Mouse (Mus musculus) liver, embryonic 16.5 days (tissue): ENCODE results near the gene Dlst. TPM values are rescaled to one million over a fixed set of nuclear protein-coding genes. Genes with fewer than 3 reads are reported as not detected.
A peak's percentile ranks its signal among the peaks of the same experiment; 100 is the strongest.

Experiments
- ATAC-seq: fragments of 200-750 bp; cut with Nextera tagmentation; 2 replicates; pipeline ENCODE4 v1.8.0; 2017; ENCODE audit warnings: low read depth, mild to moderate bottlenecking, moderate number of reproducible peaks, moderate library complexity
- H3K27ac ChIP-seq: fragments of 300-500 bp; sonication (generic); 2 replicates; pipeline ENCODE4 v1.5.1; 2014; ENCODE audit warnings: mild to moderate bottlenecking, low read length
- H3K27me3 ChIP-seq: fragments of 300-500 bp; sonication (generic); 2 replicates; pipeline ENCODE4 v1.6.1; 2014; ENCODE audit warnings: low read depth, low read length, mixed read lengths; ENCODE audit not compliant: control insufficient read depth, insufficient read depth
- H3K36me3 ChIP-seq: fragments of 300-500 bp; sonication (generic); 2 replicates; pipeline ENCODE4 v1.6.1; 2014; ENCODE audit warnings: mild to moderate bottlenecking; ENCODE audit not compliant: control insufficient read depth, insufficient read depth
- H3K4me1 ChIP-seq: fragments of 300-500 bp; sonication (generic); 2 replicates; pipeline ENCODE4 v1.6.1; 2014; ENCODE audit warnings: low read depth, low read length, mixed read lengths; ENCODE audit not compliant: control insufficient read depth
- H3K4me2 ChIP-seq: fragments of 300-500 bp; sonication (generic); 2 replicates; pipeline ENCODE4 v1.6.1; 2014; ENCODE audit warnings: low read depth, low read length, mixed read lengths
- H3K4me3 ChIP-seq: fragments of 300-500 bp; sonication (generic); 2 replicates; pipeline ENCODE4 v1.5.1; 2014; ENCODE audit warnings: low read depth, mild to moderate bottlenecking, low read length
- H3K9ac ChIP-seq: fragments of 300-500 bp; sonication (generic); 2 replicates; pipeline ENCODE4 v1.6.1; 2014; ENCODE audit warnings: low read depth, low read length
- H3K9me3 ChIP-seq: fragments of 300-500 bp; sonication (generic); replicated peaks from 2 replicates; pipeline ENCODE4 v1.6.1; 2016; ENCODE audit warnings: low read length; ENCODE audit not compliant: control insufficient read depth
- WGBS: fragments of 180-500 bp; shearing (Covaris S2); extraction: QIAGEN DNeasy Blood & Tissue Kit; methylation state at CpG from one replicate; pipeline ENCODE4 v1.1.7; 2014; ENCODE audit not compliant: insufficient replicate concordance; 5-methylcytosine and 5-hydroxymethylcytosine counted together
- polyA plus RNA-seq: library from polyadenylated mRNA; unstranded; fragments of >200 nt; fragmentation: Nextera tagmentation; extraction: Ambion mirVana; gene quantifications from 2 replicates; pipeline ENCODE4 v1.2.1, GENCODE M21; 2015

The Dlst gene
- polyA plus RNA-seq, 1 experiment from 2014 or later: 67.8 TPM

- H3K4me3 ChIP-seq: no peak overlapping the region
- peak; percentile 55; the same call in 1 of the 2 replicates for ATAC-seq
- H3K9me3 ChIP-seq: no peaks in the 10 kb centered on the region
- 17% methylated on average over 27 of the region's 27 CpGs for WGBS
- H3K36me3 ChIP-seq: no peaks in the 10 kb centered on the region
- no peaks in the 10 kb centered on the region for H3K4me1 ChIP-seq
- H3K27me3 ChIP-seq: no peaks in the 10 kb centered on the region
- H3K27ac ChIP-seq: no peak overlapping the region
- H3K4me2 ChIP-seq: peak overlapping the region; percentile 45
- H3K9ac ChIP-seq: no peak overlapping the region
Observed at GRCm38 (mm10) chr12:85169117-85169858, 58.7 kb downstream of the Dlst start.

GRCm38 (mm10) chr12:85169877-85170276 lies 59.2 kb downstream of the Dlst start:
- no peaks in the 10 kb centered on the region for H3K27me3 ChIP-seq
- H3K4me2 ChIP-seq: no peak overlapping the region
- WGBS: 61% methylated on average over 3 of the region's 3 CpGs
- H3K9ac ChIP-seq: no peak overlapping the region
- no peaks in the 10 kb centered on the region for H3K4me1 ChIP-seq
- H3K36me3 ChIP-seq: no peaks in the 10 kb centered on the region
- H3K27ac ChIP-seq: no peak overlapping the region
- no peak overlapping the region for H3K4me3 ChIP-seq
- ATAC-seq: no peak
- no peaks in the 10 kb centered on the region for H3K9me3 ChIP-seq

- H3K4me2 ChIP-seq: no peak overlapping the region
- no peak overlapping the region for H3K27ac ChIP-seq
- no peaks in the 10 kb centered on the region for H3K36me3 ChIP-seq
- no peak for ATAC-seq
- no peaks in the 10 kb centered on the region for H3K9me3 ChIP-seq
- WGBS: 66% methylated on average over 11 of the region's 11 CpGs
- no peaks in the 10 kb centered on the region for H3K27me3 ChIP-seq
- no peak overlapping the region for H3K9ac ChIP-seq
- H3K4me1 ChIP-seq: no peaks in the 10 kb centered on the region
- no peak overlapping the region for H3K4me3 ChIP-seq
Observed at GRCm38 (mm10) chr12:85170284-85170947, 59.8 kb downstream of the Dlst start.

- Histone ChIP-seq H3K27ac (no peak overlapping the region), H3K4me2 (no peak overlapping the region), H3K27me3 (no peaks in the 10 kb centered on the region), H3K4me3 (no peak overlapping the region), H3K9me3 (no peaks in the 10 kb centered on the region), H3K9ac (no peak overlapping the region), H3K36me3 (no peaks in the 10 kb centered on the region), H3K4me1 (no peaks in the 10 kb centered on the region)
- ATAC-seq: no peak
- WGBS: 62% methylated on average over 3 of the region's 3 CpGs
Observed at GRCm38 (mm10) chr12:85170948-85171307, 60.3 kb downstream of the Dlst start.

GRCm38 (mm10) chr12:85174016-85174415 lies 63.4 kb downstream of the Dlst start:
- H3K27ac ChIP-seq: no peak overlapping the region
- H3K9ac ChIP-seq: no peak overlapping the region
- H3K4me1 ChIP-seq: peaks cover 7% of the 10 kb centered on the region
- H3K27me3 ChIP-seq: peaks cover 6% of the 10 kb centered on the region
- 65% methylated on average over 7 of the region's 7 CpGs for whole genome bisulfite sequencing
- no peak overlapping the region for H3K4me2 ChIP-seq
- ATAC-seq: no peak
- H3K36me3 ChIP-seq: no peaks in the 10 kb centered on the region
- no peaks in the 10 kb centered on the region for H3K9me3 ChIP-seq
- no peak overlapping the region for H3K4me3 ChIP-seq

GRCm38 (mm10) chr12:85175087-85175675 lies 64.5 kb downstream of the Dlst start:
- ATAC-seq: no peak
- WGBS: 60% methylated on average over 16 of the region's 16 CpGs
- Histone ChIP-seq H3K9ac (no peak overlapping the region), H3K4me3 (no peak overlapping the region), H3K4me2 (no peak overlapping the region), H3K4me1 (peaks cover 7% of the 10 kb centered on the region), H3K9me3 (no peaks in the 10 kb centered on the region), H3K27ac (no peak overlapping the region), H3K27me3 (peaks cover 6% of the 10 kb centered on the region), H3K36me3 (no peaks in the 10 kb centered on the region)

GRCm38 (mm10) chr12:85175926-85176845 lies 65.6 kb downstream of the Dlst start:
- Histone ChIP-seq H3K36me3 (no peaks in the 10 kb centered on the region), H3K9ac (no peak overlapping the region), H3K9me3 (no peaks in the 10 kb centered on the region), H3K27ac (no peak overlapping the region), H3K4me2 (peak overlapping the region; percentile 63; the same call in 1 of the 2 replicates), H3K4me1 (peaks cover 7% of the 10 kb centered on the region), H3K27me3 (peaks cover 6% of the 10 kb centered on the region), H3K4me3 (no peak overlapping the region)
- 31% methylated on average over 11 of the region's 11 CpGs for WGBS
- no peak for ATAC-seq

- WGBS: 2% methylated on average over 32 of the region's 32 CpGs
Observed at GRCm38 (mm10) chr12:85176846-85177523, 66.4 kb downstream of the Dlst start.

More at GRCm38 (mm10) chr12:85176846-85177523, 66.4 kb downstream of the Dlst start:
- H3K4me1 ChIP-seq: peaks cover 7% of the 10 kb centered on the region
- no peaks in the 10 kb centered on the region for H3K36me3 ChIP-seq
- 0 out of 2 replicates have a peak overlapping the region, but pooled peaks have one; percentile 23 for H3K9ac ChIP-seq
- peak overlapping the region; percentile 40 for H3K4me3 ChIP-seq
- H3K9me3 ChIP-seq: no peaks in the 10 kb centered on the region
- H3K27me3 ChIP-seq: peaks cover 6% of the 10 kb centered on the region
- peak; percentile 45; the same call in 1 of the 2 replicates for ATAC-seq
- H3K4me2 ChIP-seq: peak overlapping the region; percentile 63
- H3K27ac ChIP-seq: no peak overlapping the region
